Mouse (Mus musculus) lung, postnatal 0 days (tissue): ENCODE results near the gene Thrb.

Experiments used
- CTCF ChIP-seq: IDR thresholded peaks from 2 replicates; pipeline ENCODE4 v1.5.1; 2016; ENCODE audit warnings: antibody characterized with exemption, mild to moderate bottlenecking
- EP300 ChIP-seq: IDR thresholded peaks from 2 replicates; pipeline ENCODE4 v1.6.1; 2016; ENCODE audit warnings: antibody characterized with exemption, mild to moderate bottlenecking, control low read depth

DNA sequence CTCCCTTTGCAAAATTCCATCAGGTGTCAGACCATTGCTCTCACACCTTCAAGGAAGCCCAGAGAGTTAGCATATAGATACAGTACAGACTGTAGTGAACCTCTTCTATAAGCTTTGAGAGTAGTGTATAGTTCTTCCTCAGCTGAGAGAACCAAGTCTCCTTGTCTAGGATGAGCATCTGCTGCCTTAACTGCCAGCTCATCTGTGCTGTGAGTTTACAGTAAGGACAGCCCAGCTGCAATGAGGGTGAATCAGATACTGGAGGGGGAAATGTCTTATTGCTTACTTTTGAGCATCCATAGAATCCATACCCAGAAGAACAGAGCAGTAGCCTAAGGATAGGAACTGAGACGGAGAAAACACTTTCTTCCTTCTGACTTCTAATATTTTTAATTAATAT lies 367.8 kb downstream of the Thrb start:
- no peak for TF ChIP-seq CTCF
- no peak for TF ChIP-seq EP300
